Mouse (Mus musculus) lung, postnatal 14 days (tissue): ENCODE data around the gene Dbndd2.

Experiments used
- DNase-seq: peaks from one replicate; pipeline ENCODE4 v3.0.0; 2021

The Dbndd2 gene

DNA sequence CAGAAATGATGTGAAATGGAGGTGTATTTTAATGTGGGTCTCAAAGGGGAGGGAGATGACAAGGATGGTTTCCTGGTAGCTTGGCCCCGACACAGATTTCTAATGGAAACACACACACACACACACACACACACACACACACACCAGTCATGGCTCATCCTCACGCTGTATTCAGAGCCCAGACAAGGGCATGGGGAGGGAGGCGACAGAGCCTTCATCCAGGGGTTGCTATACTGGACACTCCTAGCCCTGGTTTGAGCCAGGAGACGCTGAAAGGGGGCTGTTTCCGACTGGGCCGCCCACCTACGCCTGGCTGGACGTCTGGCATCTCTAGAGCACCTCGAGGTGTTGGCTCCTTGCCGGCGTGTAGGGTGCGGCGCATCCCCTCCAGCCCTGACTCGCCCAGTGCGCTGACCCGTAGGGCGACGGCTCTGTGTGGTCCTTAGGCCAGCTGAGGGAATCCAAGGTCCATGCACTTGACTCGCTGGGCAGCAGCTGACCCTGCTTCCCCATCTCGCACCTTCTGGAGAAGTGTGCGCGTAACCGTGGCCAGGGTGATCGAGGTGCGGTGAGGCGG, at the start of gene Dbndd2:
Gene Dbndd2 (plus strand): TSS at position 426 of the 577 bp plus-strand sequence.
- peak; percentile 64 for DNase-seq

DNA sequence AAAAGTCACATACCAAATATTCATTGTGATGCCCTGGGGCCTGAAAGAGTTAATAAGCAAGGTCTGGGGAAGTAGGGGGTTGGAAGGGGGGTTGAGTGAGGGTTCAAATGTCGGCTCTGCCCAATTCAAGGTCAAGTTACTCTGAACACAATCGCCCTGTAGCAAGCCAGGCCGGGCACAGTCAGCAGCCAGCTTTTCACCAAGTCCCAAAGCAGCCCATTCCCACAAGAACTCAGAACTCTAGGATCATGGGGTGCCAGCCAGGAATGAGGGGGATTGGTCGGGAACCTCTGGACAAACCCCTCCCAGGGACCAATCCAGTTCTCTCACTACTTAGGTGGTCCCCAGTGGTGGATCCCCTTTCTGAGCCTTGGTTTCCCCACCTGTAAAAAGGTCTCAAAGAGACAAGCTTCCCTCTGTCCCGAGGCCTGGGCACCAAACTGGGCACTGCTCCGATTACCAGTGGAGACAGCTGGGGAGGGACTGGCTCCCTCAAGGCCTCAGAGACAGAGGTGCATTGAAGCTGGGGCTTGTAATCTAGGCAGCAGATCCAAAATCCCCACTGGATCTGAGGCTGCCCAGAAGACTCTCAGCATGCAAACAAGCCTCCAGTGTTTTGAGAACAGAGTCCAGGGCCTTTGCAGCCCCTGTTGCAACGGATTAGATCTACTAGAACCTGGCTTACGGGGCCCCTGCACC, 49.5 kb upstream of the Dbndd2 start:
- DNase-seq, result no peak

GRCm38 (mm10) chr2:164436961-164437360, 48.9 kb upstream of the Dbndd2 start:
- DNase-seq, result no peak

GRCm38 (mm10) chr2:164437710-164438109, 48.2 kb upstream of the Dbndd2 start:
- DNase-seq, result no peak

DNA sequence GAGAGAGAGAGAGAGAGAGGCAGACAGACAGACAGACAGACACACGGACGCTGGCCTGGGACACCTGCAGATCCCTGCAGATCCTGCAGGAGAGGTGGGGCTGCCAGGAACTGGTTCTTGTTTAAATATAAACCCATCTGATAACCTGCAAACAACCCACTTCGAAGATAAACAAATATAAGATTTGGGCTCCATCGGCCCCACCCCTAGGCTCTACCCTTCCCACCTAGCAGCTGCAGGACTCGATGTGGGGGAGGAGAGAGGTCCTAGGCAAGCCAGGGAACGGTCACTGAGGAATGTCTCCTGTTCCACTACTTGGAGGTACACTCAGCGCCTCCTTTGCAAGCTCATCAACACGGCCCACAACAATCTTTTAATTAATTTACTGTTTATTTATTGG, 47.6 kb upstream of the Dbndd2 start:
- DNase-seq, result no peak

- DNase-seq, result no peak
These were observed 46.9 kb upstream of the Dbndd2 start for GRCm38 (mm10) chr2:164439001-164439421.

DNA sequence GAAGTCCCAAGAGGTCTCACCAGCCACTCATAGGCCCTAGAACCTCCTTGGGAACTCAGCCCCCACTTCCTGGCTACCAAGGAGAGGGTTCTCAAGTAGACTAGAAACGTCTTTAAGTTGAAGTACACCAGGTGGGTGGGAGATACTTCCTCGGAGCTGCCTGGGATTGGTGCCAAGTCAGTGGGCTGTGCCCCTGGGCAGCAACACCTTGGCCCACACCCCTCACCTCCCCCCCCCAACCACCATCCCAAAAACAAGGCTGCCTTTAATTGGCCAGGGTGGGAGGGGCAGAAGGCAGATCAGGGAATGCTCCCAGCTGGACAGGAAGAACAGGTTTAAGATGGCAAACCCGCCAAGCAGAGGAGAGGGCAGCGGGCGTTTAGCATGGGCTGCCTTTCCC, 45.6 kb upstream of the Dbndd2 start:
- peak; percentile 72 for DNase-seq

DNA sequence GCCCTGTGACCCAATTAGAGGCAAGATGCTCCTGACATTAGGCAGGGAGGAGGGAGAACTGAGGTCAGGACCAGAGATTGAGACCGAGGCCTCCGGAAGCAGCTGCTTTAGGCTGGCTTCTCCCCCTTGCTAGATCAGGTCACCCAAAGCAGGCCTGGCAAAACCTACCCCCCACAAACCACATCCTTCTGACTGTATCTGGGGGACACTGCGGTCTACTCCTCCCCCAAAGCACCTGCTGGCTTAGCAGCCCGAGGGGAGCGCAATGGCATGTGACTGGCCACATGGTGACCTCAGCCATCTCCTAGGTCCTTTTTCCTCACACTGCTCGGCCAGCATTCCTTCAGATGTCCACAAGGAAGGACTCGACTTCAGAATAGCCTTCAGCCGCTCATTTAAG, 44.8 kb upstream of the Dbndd2 start:
- DNase-seq, result no peak

DNA sequence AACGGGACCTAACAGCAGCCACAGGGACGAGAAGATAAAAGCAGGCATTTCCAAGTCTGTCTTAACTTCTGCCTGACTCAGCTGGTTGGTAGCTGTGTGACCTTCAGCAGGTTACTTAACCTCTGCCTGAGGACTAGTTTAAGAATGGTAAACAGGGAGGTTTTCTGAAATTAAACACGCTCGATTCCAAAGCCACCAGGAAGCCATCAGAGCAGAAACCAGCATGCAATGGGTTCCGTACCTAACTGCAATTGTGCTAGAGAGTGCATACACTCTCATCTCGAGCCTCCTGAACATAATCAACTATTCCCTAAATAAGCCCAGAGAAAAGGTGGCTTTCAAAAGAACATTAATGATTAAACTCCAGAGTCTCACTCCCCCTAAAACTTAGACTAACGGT, 44.2 kb upstream of the Dbndd2 start:
- DNase-seq, result no peak

- peak; percentile 63 for DNase-seq
These were observed 43.4 kb upstream of the Dbndd2 start for GRCm38 (mm10) chr2:164442315-164443050.

DNA sequence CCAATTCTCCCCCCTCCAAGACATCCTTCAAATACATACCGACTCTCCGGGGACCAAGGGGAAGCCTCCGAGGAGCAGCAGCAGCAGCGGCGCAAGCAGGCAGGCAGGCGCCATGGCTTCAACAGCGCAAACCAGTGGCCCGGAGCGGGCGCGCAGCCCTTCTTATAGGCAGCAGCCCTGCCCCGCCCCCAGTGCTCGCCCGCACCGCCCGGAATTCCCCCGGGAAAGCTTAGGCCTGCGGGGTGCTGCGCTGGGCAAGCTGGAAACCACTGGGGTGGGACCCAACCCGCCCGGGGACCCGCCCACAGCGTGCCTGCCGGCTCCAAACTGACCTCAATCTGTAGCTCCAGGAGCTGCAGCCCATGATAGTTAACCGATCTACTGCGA, 42.9 kb upstream of the Dbndd2 start:
- DNase-seq, result peak; percentile 91

DNA sequence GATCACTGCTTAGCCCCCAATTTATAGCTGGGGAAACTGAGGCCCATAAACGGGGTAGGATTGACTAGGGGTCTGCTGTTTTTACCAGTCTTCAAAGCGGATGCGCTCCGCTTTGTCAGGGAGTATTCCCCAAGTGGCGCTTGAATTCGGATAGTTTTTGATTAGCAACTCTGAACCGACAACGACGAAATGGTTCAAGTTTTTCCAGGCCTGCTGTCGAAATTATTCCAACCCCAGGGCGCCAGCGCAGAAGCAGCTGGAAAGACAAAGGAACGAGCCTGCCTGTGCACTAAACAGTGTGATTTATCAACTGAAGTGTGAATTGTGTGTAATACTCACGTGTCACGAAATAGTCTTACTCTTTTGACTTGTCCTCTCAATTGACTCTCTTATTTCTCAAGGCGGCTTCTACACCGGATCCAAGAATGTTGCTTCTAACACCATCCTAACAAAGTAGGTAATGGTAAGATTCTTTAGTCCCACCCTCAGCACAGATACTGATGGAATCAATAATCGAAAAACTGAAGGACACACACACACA, 42.4 kb upstream of the Dbndd2 start, which contains the start of gene Sdc4:
Gene Sdc4 (minus strand): TSS at position 428 of the 541 bp plus-strand sequence.
- DNase-seq, result no peak

DNA sequence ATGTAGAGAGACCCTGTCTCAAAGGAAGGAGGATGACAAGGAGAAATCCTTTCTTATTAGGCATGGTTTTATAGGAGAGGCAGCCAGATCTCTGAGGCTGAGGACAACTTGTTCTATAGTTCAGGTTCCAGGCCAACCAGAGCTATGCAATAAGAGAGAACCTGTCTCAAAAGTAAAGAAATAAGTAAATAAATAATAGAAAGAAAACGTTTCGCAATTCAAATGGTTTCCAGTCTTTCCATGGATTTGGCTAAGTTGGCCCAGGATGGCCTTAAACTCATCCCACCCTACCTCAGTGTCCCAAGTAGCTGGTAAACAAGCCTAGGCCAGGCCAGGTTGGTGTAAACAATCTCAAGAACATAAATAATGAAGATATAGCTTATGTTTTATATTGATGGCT, 41.2 kb upstream of the Dbndd2 start:
- no peak for DNase-seq

DNA sequence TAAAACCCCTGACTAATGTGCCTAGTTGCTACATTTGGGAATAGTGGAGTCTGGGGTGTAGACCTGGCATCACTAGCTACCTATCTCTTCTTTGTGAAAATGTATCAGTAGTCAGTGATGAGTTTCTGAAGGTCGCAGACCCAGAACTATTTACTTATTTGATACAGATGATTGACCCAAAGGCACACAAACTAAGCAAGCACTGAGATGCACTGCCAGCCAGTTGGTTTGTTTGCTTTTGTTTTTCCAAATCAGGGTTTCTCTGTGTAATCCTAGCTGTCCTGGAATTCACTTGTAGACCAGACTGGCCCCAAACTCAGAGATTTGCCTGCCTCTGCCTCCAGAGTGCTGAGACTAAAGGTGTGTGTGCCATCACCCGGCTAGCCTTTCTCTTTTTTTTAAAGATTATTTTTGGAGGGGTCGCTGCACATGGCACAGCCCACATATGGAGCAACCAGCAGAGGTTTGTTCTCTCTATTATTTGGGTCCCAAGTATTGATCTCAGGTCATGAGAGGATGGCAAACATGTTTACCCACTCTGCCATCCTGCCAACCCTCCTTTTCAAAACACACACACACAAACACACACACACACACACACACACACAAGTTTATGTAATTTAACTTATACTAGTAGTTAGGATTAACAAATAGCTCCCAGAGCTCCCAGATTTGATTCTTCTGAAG, 40.4 kb upstream of the Dbndd2 start:
- no peak for DNase-seq

DNA sequence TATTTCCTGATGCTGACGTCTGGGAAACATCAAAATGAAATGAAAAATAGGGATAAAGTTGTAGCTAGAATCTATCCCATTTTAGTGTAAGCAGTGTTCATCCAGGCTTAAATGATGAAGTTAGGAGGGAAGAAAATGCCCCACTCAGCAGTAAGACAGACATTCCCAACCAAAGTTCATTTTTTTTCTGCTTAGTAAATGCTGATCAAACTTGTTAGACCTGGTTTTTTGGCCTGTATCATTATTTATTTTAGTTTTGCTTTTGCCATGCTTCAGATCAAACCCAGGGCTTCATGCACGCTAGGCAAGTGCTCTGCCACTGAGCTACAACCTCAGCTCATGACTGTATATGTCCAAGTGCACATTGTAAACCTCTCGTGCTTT, 39.8 kb upstream of the Dbndd2 start:
- DNase-seq, result no peak

GRCm38 (mm10) chr2:164448140-164448539, 37.8 kb upstream of the Dbndd2 start:
- no peak for DNase-seq

DNA sequence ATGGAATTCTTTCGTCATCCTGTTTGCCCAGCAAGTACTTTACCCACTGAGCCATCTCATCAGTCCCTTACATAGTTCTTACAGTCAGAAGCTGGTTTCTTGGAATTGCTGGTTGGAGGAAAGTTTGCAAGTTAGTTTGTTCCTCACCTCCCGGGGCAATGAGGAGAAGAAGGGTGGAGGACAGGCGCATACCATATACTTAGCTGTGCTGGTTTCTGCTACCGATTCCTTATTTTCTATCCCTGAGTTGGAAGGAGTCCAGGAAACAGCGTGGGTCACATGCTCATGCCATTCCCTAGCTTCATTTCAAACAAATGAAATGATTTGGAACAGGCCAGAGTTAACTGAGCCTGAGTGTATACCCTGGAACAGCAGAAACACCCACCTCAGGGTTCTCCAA, 37.0 kb upstream of the Dbndd2 start:
- DNase-seq, result no peak

DNA sequence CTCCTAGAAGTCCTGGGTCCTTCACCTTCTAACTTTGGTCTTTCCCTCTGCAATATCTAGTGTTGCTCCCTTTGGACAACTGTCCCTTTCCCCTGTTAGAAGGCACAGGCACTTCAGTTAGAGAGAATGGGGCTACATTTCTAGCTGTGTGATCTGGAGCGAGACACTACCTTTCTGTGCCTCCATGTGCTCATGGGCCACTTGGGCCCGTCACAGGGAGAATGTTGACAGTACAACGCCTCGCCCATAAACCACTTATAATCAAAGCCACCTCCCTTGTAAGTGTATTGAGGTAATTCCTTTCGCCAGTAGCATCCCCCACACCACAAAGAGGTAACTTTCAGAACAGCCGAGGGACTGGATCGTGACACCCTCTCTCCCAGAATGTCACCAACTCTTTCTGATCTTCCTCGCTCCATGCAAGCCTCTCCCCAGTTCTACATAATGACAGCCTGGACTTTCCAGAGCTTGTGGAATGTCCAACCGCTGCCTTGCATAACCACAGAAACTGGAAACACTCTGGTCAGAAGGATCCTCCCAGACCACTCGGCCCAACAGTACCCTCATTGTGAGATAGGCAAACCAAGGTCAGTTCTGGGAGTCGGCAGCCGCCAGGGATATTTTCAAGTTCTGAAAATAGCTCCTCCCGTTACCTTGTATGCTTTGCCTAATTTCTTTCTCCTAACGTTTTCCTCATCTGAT, 36.4 kb upstream of the Dbndd2 start:
- no peak for DNase-seq

GRCm38 (mm10) chr2:164452000-164452676, 33.8 kb upstream of the Dbndd2 start:
- peak; percentile 75 for DNase-seq

- DNase-seq, result no peak
These were observed 32.7 kb upstream of the Dbndd2 start for GRCm38 (mm10) chr2:164453047-164453757.

- DNase-seq, result no peak
These were observed 31.9 kb upstream of the Dbndd2 start for GRCm38 (mm10) chr2:164453887-164454500.
